Mouse (Mus musculus): Measurements from ENCODE around the gene Spint1. TPM values are rescaled to one million over a fixed set of nuclear protein-coding genes. Genes with fewer than 3 reads are reported as not detected.
A peak's percentile ranks its signal among the peaks of the same experiment; 100 is the strongest.

The Spint1 gene
- polyA plus RNA-seq, 2 experiments = 11.6 to 19.5 TPM

- Histone ChIP-seq H3K4me1 (ENCODE audit: control insufficient read depth, insufficient read depth, low read length) (peaks cover 4% of the 10 kb centered on the region; the same call in 1 of the 2 replicates), H3K36me3 (ENCODE audit: control insufficient read depth, insufficient read depth, low read length) (no peaks in the 10 kb centered on the region), H3K4me3 (replicated peaks; ENCODE audit: low read length) (no peak overlapping the region), H3K9me3 (ENCODE audit: control insufficient read depth, low read length) (no peaks in the 10 kb centered on the region), H3K27ac (replicated peaks; ENCODE audit: low read depth, low read length) (no peak overlapping the region), H3K4me2 (replicated peaks; ENCODE audit: low read depth, low read length, severe bottlenecking) (no peak overlapping the region), H3K9ac (ENCODE audit: low read depth, low read length, severe bottlenecking) (no peak overlapping the region), H3K27me3 (ENCODE audit: control insufficient read depth, insufficient read depth, low read length) (no peaks in the 10 kb centered on the region)
- no peak for TF ChIP-seq POLR2A (IDR thresholded peaks at IDR 0.05; ENCODE audit: borderline replicate concordance, extremely low read depth, insufficient read depth, insufficient read length)
- DNase-seq (ENCODE audit: low spot score) (no peak), ATAC-seq (ENCODE audit: low FRiP score, low read depth) (no peak)
- WGBS = 78% methylated on average over 5 of the region's 5 CpGs
These were observed 26.7 kb downstream of the Spint1 start for GRCm38 (mm10) chr2:119263813-119264212.

GRCm38 (mm10) chr2:119270286-119270642 is 33.1 kb downstream of the Spint1 start:
- WGBS = 49% methylated on average over 9 of the region's 9 CpGs
- Histone ChIP-seq H3K4me2 (replicated peaks; ENCODE audit: low read depth, low read length, severe bottlenecking) (peak overlapping the region; percentile 95; the same call in 1 of the 2 replicates), H3K27me3 (ENCODE audit: control insufficient read depth, insufficient read depth, low read length) (0 out of 2 replicates have a peak, but pooled peaks cover 3% of the 10 kb centered on the region), H3K4me3 (replicated peaks; ENCODE audit: low read length) (peak overlapping the region; percentile 56), H3K4me1 (ENCODE audit: control insufficient read depth, insufficient read depth, low read length) (no peaks in the 10 kb centered on the region), H3K9me3 (ENCODE audit: control insufficient read depth, low read length) (no peaks in the 10 kb centered on the region), H3K36me3 (ENCODE audit: control insufficient read depth, insufficient read depth, low read length) (no peaks in the 10 kb centered on the region), H3K27ac (replicated peaks; ENCODE audit: low read depth, low read length) (no peak overlapping the region), H3K9ac (ENCODE audit: low read depth, low read length, severe bottlenecking) (no peak overlapping the region)
- DNase-seq (ENCODE audit: low spot score) = no peak
- no peak for ATAC-seq (ENCODE audit: low FRiP score, low read depth)
- TF ChIP-seq POLR2A (IDR thresholded peaks at IDR 0.05; ENCODE audit: borderline replicate concordance, extremely low read depth, insufficient read depth, insufficient read length) = no peak

- Histone ChIP-seq H3K4me1 (ENCODE audit: control insufficient read depth, insufficient read depth, low read length) (no peaks in the 10 kb centered on the region), H3K27me3 (ENCODE audit: control insufficient read depth, insufficient read depth, low read length) (0 out of 2 replicates have a peak, but pooled peaks cover 3% of the 10 kb centered on the region), H3K9me3 (ENCODE audit: control insufficient read depth, low read length) (no peaks in the 10 kb centered on the region), H3K27ac (replicated peaks; ENCODE audit: low read depth, low read length) (no peak within 1 kb of the TSS), H3K4me3 (replicated peaks; ENCODE audit: low read length) (peak within 1 kb of the TSS; percentile 56), H3K36me3 (ENCODE audit: control insufficient read depth, insufficient read depth, low read length) (no peaks in the 10 kb centered on the region), H3K4me2 (replicated peaks; ENCODE audit: low read depth, low read length, severe bottlenecking) (peak within 1 kb of the TSS; percentile 95), H3K9ac (ENCODE audit: low read depth, low read length, severe bottlenecking) (peak within 1 kb of the TSS; percentile 62)
- no peak for TF ChIP-seq POLR2A (IDR thresholded peaks at IDR 0.05; ENCODE audit: borderline replicate concordance, extremely low read depth, insufficient read depth, insufficient read length)
- WGBS = under 1% methylated on average over 49 of the region's 49 CpGs
- DNase-seq (ENCODE audit: low spot score) (peak; percentile 65), ATAC-seq (ENCODE audit: low FRiP score, low read depth) (peak; percentile 85)
These were observed 33.6 kb downstream of the Spint1 start, which contains the start of gene Rhov for GRCm38 (mm10) chr2:119270643-119271331. TSS of gene Rhov (minus strand) at chr2:119271272.

- no peak overlapping the region for H3K9ac ChIP-seq (ENCODE audit: low read depth, low read length, severe bottlenecking)
These were observed 37.0 kb downstream of the Spint1 start for GRCm38 (mm10) chr2:119274126-119274525.

GRCm38 (mm10) chr2:119276926-119277325 is 39.8 kb downstream of the Spint1 start:
- DNase-seq (ENCODE audit: low spot score) = no peak
- H3K36me3 ChIP-seq (ENCODE audit: control insufficient read depth, insufficient read depth, low read length) = no peaks in the 10 kb centered on the region
- ATAC-seq (ENCODE audit: low FRiP score, low read depth) = no peak
- WGBS = 77% methylated on average over 7 of the region's 7 CpGs
- H3K9ac ChIP-seq (ENCODE audit: low read depth, low read length, severe bottlenecking) = no peak overlapping the region
- no peaks in the 10 kb centered on the region for H3K27me3 ChIP-seq (ENCODE audit: control insufficient read depth, insufficient read depth, low read length)
- H3K9me3 ChIP-seq (ENCODE audit: control insufficient read depth, low read length) = no peaks in the 10 kb centered on the region
- no peak overlapping the region for H3K27ac ChIP-seq (replicated peaks; ENCODE audit: low read depth, low read length)
- no peak overlapping the region for H3K4me3 ChIP-seq (replicated peaks; ENCODE audit: low read length)
- H3K4me2 ChIP-seq (replicated peaks; ENCODE audit: low read depth, low read length, severe bottlenecking) = no peak overlapping the region
- no peak for TF ChIP-seq POLR2A (IDR thresholded peaks at IDR 0.05; ENCODE audit: borderline replicate concordance, extremely low read depth, insufficient read depth, insufficient read length)
- H3K4me1 ChIP-seq (ENCODE audit: control insufficient read depth, insufficient read depth, low read length) = no peaks in the 10 kb centered on the region

More at GRCm38 (mm10) chr2:119274126-119274525, 37.0 kb downstream of the Spint1 start:
- Histone ChIP-seq H3K36me3 (ENCODE audit: control insufficient read depth, insufficient read depth, low read length) (no peaks in the 10 kb centered on the region), H3K4me3 (replicated peaks; ENCODE audit: low read length) (no peak overlapping the region), H3K4me2 (replicated peaks; ENCODE audit: low read depth, low read length, severe bottlenecking) (no peak overlapping the region), H3K27ac (replicated peaks; ENCODE audit: low read depth, low read length) (no peak overlapping the region), H3K27me3 (ENCODE audit: control insufficient read depth, insufficient read depth, low read length) (0 out of 2 replicates have a peak, but pooled peaks cover 3% of the 10 kb centered on the region), H3K4me1 (ENCODE audit: control insufficient read depth, insufficient read depth, low read length) (no peaks in the 10 kb centered on the region), H3K9me3 (ENCODE audit: control insufficient read depth, low read length) (no peaks in the 10 kb centered on the region)
- WGBS = 90% methylated on average over 1 of the region's 1 CpGs
- no peak for ATAC-seq (ENCODE audit: low FRiP score, low read depth)
- no peak for TF ChIP-seq POLR2A (IDR thresholded peaks at IDR 0.05; ENCODE audit: borderline replicate concordance, extremely low read depth, insufficient read depth, insufficient read length)
- no peak for DNase-seq (ENCODE audit: low spot score)
